Mouse (Mus musculus) MEL (cell line): ENCODE measurements around the gene Lhx3. TPM values are rescaled to one million over a fixed set of nuclear protein-coding genes. Genes with fewer than 3 reads are reported as not detected.

ENCODE experiments used
- DNase-seq: peaks from one replicate; pipeline ENCODE4 v3.0.0; 2011; ENCODE audit warnings: low read depth, low spot score
- H3K27ac ChIP-seq: 2 replicates; pipeline ENCODE4 v1.5.1; 2012; ENCODE audit warnings: low read depth, mild to moderate bottlenecking, control low read depth, low read length, moderate library complexity; ENCODE audit not compliant: control insufficient read depth
- H3K27me3 ChIP-seq, 2 experiments: fragments of 150-350 bp in 1 of 2; sonication (generic) in 1 of 2; 2 replicates each; pipeline ENCODE4 v1.6.1; 2012; ENCODE audit warnings: low read length in 2 of 2, mild to moderate bottlenecking in 2 of 2, improper control_type of control experiment in 1 of 2, moderate library complexity in 1 of 2; ENCODE audit not compliant: insufficient read depth in 2 of 2, control insufficient read depth in 1 of 2
- H3K36me3 ChIP-seq, 2 experiments: 2 replicates each; pipeline ENCODE4 v1.6.1; 2012 to 2014; ENCODE audit warnings: low read length in 2 of 2, improper control_type of control experiment in 1 of 2, inconsistent platforms in 1 of 2, mild to moderate bottlenecking in 1 of 2; ENCODE audit not compliant: insufficient read depth in 2 of 2, control insufficient read depth in 1 of 2
- H3K4me1 ChIP-seq, 2 experiments: fragments of 150-350 bp in 1 of 2; sonication (generic) in 1 of 2; 2 replicates each; pipeline ENCODE4 v1.6.1; 2012; ENCODE audit warnings: low read length in 2 of 2, improper control_type of control experiment in 1 of 2, mild to moderate bottlenecking in 1 of 2; ENCODE audit not compliant: insufficient read depth in 2 of 2, control insufficient read depth in 1 of 2
- H3K4me3 ChIP-seq, 2 experiments: fragments of 150-350 bp in 1 of 2; sonication (generic) in 1 of 2; 2 replicates each; pipeline ENCODE4 v1.5.1; 2012; ENCODE audit warnings: low read depth in 2 of 2, low read length in 2 of 2, mild to moderate bottlenecking in 2 of 2, moderate library complexity in 2 of 2, control low read depth in 1 of 2, improper control_type of control experiment in 1 of 2; ENCODE audit not compliant: control insufficient read depth in 1 of 2, insufficient read depth in 1 of 2
- H3K79me2 ChIP-seq: 2 replicates; pipeline ENCODE4 v1.6.1; 2012; ENCODE audit warnings: mild to moderate bottlenecking, low read length, moderate library complexity; ENCODE audit not compliant: control insufficient read depth, poor library complexity, insufficient read depth
- H3K9ac ChIP-seq: 2 replicates; pipeline ENCODE4 v1.6.1; 2012; ENCODE audit warnings: low read depth, mild to moderate bottlenecking, control low read depth, low read length, moderate library complexity; ENCODE audit not compliant: control insufficient read depth, poor library complexity, severe bottlenecking
- H3K9me3 ChIP-seq: fragments of 150-350 bp; sonication (generic); replicated peaks from 2 replicates; pipeline ENCODE4 v1.6.1; 2012; ENCODE audit warnings: mild to moderate bottlenecking, low read length, improper control_type of control experiment, moderate library complexity; ENCODE audit not compliant: insufficient read depth
- BHLHE40 ChIP-seq: IDR thresholded peaks from 2 replicates; pipeline ENCODE4 v1.6.1; 2012; ENCODE audit warnings: low read depth, mild to moderate bottlenecking, inconsistent platforms, low read length, improper control_type of control experiment, borderline replicate concordance
- CHD2 ChIP-seq: IDR thresholded peaks from 2 replicates; pipeline ENCODE4 v1.6.1; 2011; ENCODE audit warnings: low read length, improper control_type of control experiment
- E2F4 ChIP-seq: IDR thresholded peaks from 2 replicates; pipeline ENCODE4 v1.6.1; 2011; ENCODE audit warnings: low read depth, low read length, improper control_type of control experiment, borderline replicate concordance
- ELF1 ChIP-seq: IDR thresholded peaks from 2 replicates; pipeline ENCODE4 v1.6.1; 2014; ENCODE audit warnings: low read depth, mild to moderate bottlenecking, inconsistent platforms, low read length, improper control_type of control experiment, moderate library complexity
- EP300 ChIP-seq, 2 experiments: IDR thresholded peaks; 2 replicates each; pipeline ENCODE4 v1.6.1; 2011; ENCODE audit warnings: improper control_type of control experiment in 2 of 2, low read length in 2 of 2, low read depth in 1 of 2, mild to moderate bottlenecking in 1 of 2
- ETS1 ChIP-seq: IDR thresholded peaks from 2 replicates; pipeline ENCODE4 v1.6.1; 2012; ENCODE audit warnings: low read depth, mild to moderate bottlenecking, inconsistent platforms, low read length, improper control_type of control experiment, moderate library complexity
- GABPA ChIP-seq: IDR thresholded peaks from 2 replicates; pipeline ENCODE4 v1.6.1; 2012; ENCODE audit warnings: low read depth, mild to moderate bottlenecking, inconsistent platforms, low read length, improper control_type of control experiment, moderate library complexity
- HCFC1 ChIP-seq: IDR thresholded peaks from 2 replicates; pipeline ENCODE4 v1.6.1; 2012; ENCODE audit warnings: low read depth, mild to moderate bottlenecking, inconsistent platforms, low read length, improper control_type of control experiment, moderate library complexity
- JUND ChIP-seq: IDR thresholded peaks from 2 replicates; pipeline ENCODE4 v1.6.1; 2011; ENCODE audit warnings: low read depth, mild to moderate bottlenecking, improper control_type of control experiment, low read length
- MAX ChIP-seq: IDR thresholded peaks from 2 replicates; pipeline ENCODE4 v1.6.1; 2011; ENCODE audit warnings: low read length, improper control_type of control experiment
- MAZ ChIP-seq: IDR thresholded peaks from 2 replicates; pipeline ENCODE4 v1.6.1; 2012; ENCODE audit warnings: low read depth, mild to moderate bottlenecking, inconsistent platforms, low read length, improper control_type of control experiment
- MXI1 ChIP-seq: IDR thresholded peaks from 2 replicates; pipeline ENCODE4 v1.6.1; 2011; ENCODE audit warnings: mild to moderate bottlenecking, low read depth, low read length, improper control_type of control experiment
- MYB ChIP-seq: IDR thresholded peaks from 2 replicates; pipeline ENCODE4 v1.6.1; 2011; ENCODE audit warnings: mild to moderate bottlenecking, low read depth, low read length, improper control_type of control experiment
- MYC ChIP-seq: IDR thresholded peaks from 2 replicates; pipeline ENCODE4 v1.6.1; 2011; ENCODE audit warnings: low read depth, mild to moderate bottlenecking, low read length, improper control_type of control experiment, moderate library complexity
- NRF1 ChIP-seq: IDR thresholded peaks from 2 replicates; pipeline ENCODE4 v1.6.1; 2014; ENCODE audit warnings: low read depth, mild to moderate bottlenecking, inconsistent platforms, low read length, improper control_type of control experiment, moderate library complexity; ENCODE audit not compliant: poor library complexity, insufficient read depth, severe bottlenecking
- POLR2A ChIP-seq, 2 experiments: IDR thresholded peaks; 2 replicates each; pipeline ENCODE4 v1.6.1; 2011 to 2012; ENCODE audit warnings: low read length in 2 of 2, mild to moderate bottlenecking in 2 of 2, control low read depth in 1 of 2, improper control_type of control experiment in 1 of 2, low read depth in 1 of 2, moderate library complexity in 1 of 2; ENCODE audit not compliant: control insufficient read depth in 1 of 2, insufficient read depth in 1 of 2, poor library complexity in 1 of 2
- POLR2AphosphoS2 ChIP-seq: IDR thresholded peaks from 2 replicates; pipeline ENCODE4 v1.6.1; 2011; ENCODE audit warnings: low read length, improper control_type of control experiment
- POLR2AphosphoS5 ChIP-seq: IDR thresholded peaks from 2 replicates; pipeline ENCODE4 v1.6.1; 2012; ENCODE audit warnings: low read depth, borderline replicate concordance, mild to moderate bottlenecking, inconsistent platforms, low read length, moderate library complexity, mixed read lengths
- RAD21 ChIP-seq: IDR thresholded peaks from 2 replicates; pipeline ENCODE4 v1.6.1; 2011; ENCODE audit warnings: mild to moderate bottlenecking, low read depth, low read length, improper control_type of control experiment
- TBP ChIP-seq: IDR thresholded peaks from 2 replicates; pipeline ENCODE4 v1.8.0; 2011; ENCODE audit warnings: low read depth, low read length, improper control_type of control experiment
- TCF12 ChIP-seq: IDR thresholded peaks from 2 replicates; pipeline ENCODE4 v1.6.1; 2014; ENCODE audit warnings: low read depth, mild to moderate bottlenecking, inconsistent platforms, low read length, improper control_type of control experiment, moderate library complexity
- UBTF ChIP-seq: IDR thresholded peaks from 2 replicates; pipeline ENCODE4 v1.6.1; 2012; ENCODE audit warnings: low read depth, mild to moderate bottlenecking, inconsistent platforms, low read length, improper control_type of control experiment, moderate library complexity, borderline replicate concordance; ENCODE audit not compliant: insufficient read depth
- USF1 ChIP-seq: IDR thresholded peaks from 2 replicates; pipeline ENCODE4 v1.6.1; 2014; ENCODE audit warnings: low read depth, mild to moderate bottlenecking, inconsistent platforms, low read length, improper control_type of control experiment, moderate library complexity
- USF2 ChIP-seq, 2 experiments: IDR thresholded peaks; 2 replicates each; pipeline ENCODE4 v1.6.1; 2011 to 2012; ENCODE audit warnings: improper control_type of control experiment in 2 of 2, low read length in 2 of 2, borderline replicate concordance in 1 of 2, inconsistent platforms in 1 of 2, low read depth in 1 of 2, mild to moderate bottlenecking in 1 of 2; ENCODE audit not compliant: insufficient read depth in 1 of 2
- ZC3H11A ChIP-seq: IDR thresholded peaks from 2 replicates; pipeline ENCODE4 v1.6.1; 2012; ENCODE audit warnings: low read depth, mild to moderate bottlenecking, inconsistent platforms, low read length, improper control_type of control experiment
- ZKSCAN1 ChIP-seq: IDR thresholded peaks from 2 replicates; pipeline ENCODE4 v1.6.1; 2012; ENCODE audit warnings: low read depth, mild to moderate bottlenecking, inconsistent platforms, low read length, improper control_type of control experiment, moderate library complexity
- ZMIZ1 ChIP-seq: IDR thresholded peaks from 2 replicates; pipeline ENCODE4 v1.6.1; 2012; ENCODE audit warnings: low read depth, mild to moderate bottlenecking, inconsistent platforms, low read length, improper control_type of control experiment, moderate library complexity
- ZNF384 ChIP-seq: IDR thresholded peaks from 2 replicates; pipeline ENCODE4 v1.6.1; 2012; ENCODE audit warnings: low read depth, mild to moderate bottlenecking, inconsistent platforms, low read length, improper control_type of control experiment
- polyA plus RNA-seq, 2 experiments: library from polyadenylated mRNA; stranded (reverse) in 1 of 2; unstranded in 1 of 2; fragments of >175 nt in 1 of 2; fragments of >200 nt in 1 of 2; gene quantifications; 2 replicates each; pipeline versions ENCODE4 v1.2.1 to v1.2.4; 2012; ENCODE audit warnings: low replicate concordance in 2 of 2, low read depth in 1 of 2; ENCODE audit not compliant: insufficient read length in 2 of 2, insufficient read depth in 1 of 2, missing spikeins in 1 of 2
- total RNA-seq: library from RNA; depleted of rRNA; stranded (reverse); fragments of 300-350 nt; gene quantifications from 2 replicates; pipeline ENCODE4 v1.2.3, GENCODE M21; 2012

Gene Lhx3
- total and polyA plus RNA-seq, 3 experiments = not detected

- no peak for TF ChIP-seq POLR2AphosphoS5
- no peak for TF ChIP-seq USF2 (IDR thresholded peaks at IDR 0.05; ENCODE audit: borderline replicate concordance in 1 of 2, insufficient read depth in 1 of 2, low read depth in 1 of 2, low read length in 2 of 2)
- no peak for TF ChIP-seq TCF12
- no peak for TF ChIP-seq ELF1
- no peak for TF ChIP-seq USF1
- no peak for TF ChIP-seq GABPA
- no peak for TF ChIP-seq NRF1
- no peak for TF ChIP-seq TBP
- TF ChIP-seq UBTF = no peak
- no peak for TF ChIP-seq RAD21
- no peak for TF ChIP-seq ETS1
- no peak for TF ChIP-seq MYB
- TF ChIP-seq MAZ = no peak
- TF ChIP-seq HCFC1 = no peak
- TF ChIP-seq MAX = no peak
- TF ChIP-seq POLR2A (IDR thresholded peaks at IDR 0.05; ENCODE audit: control insufficient read depth in 1 of 2, insufficient read depth in 1 of 2, low read depth in 1 of 2, low read length in 2 of 2, poor library complexity in 1 of 2) = no peak
- TF ChIP-seq ZC3H11A = no peak
- TF ChIP-seq ZNF384 = no peak
- no peak for TF ChIP-seq ZMIZ1
- no peak for TF ChIP-seq E2F4
- TF ChIP-seq, all 39 proteins: peak for 0
- Histone ChIP-seq H3K9me3 (no peaks in the 10 kb centered on the region), H3K27ac (no peak overlapping the region), H3K4me3 (no peak overlapping the region), H3K27me3 (peaks cover 7 to 24% of the 10 kb centered on the region in 2 experiments), H3K36me3 (no peaks in the 10 kb centered on the region), H3K9ac (no peak overlapping the region), H3K4me1 (no peaks in the 10 kb centered on the region), H3K79me2 (no peaks in the 10 kb centered on the region)
- no peak for DNase-seq
Measured at GRCm38 (mm10) chr2:26252514-26253206, 44.6 kb upstream of the Lhx3 start.

- H3K79me2 ChIP-seq = no peaks in the 10 kb centered on the region
- no peaks in the 10 kb centered on the region for H3K9me3 ChIP-seq
- no peak overlapping the region for H3K4me3 ChIP-seq
- no peak for TF ChIP-seq ELF1
- TF ChIP-seq ETS1 = no peak
- no peak for TF ChIP-seq CHD2
- TF ChIP-seq USF1 = no peak
- TF ChIP-seq ZMIZ1 = no peak
- TF ChIP-seq MAZ = no peak
- no peak for TF ChIP-seq NRF1
- TF ChIP-seq RAD21 = no peak
- TF ChIP-seq MYC = no peak
- TF ChIP-seq POLR2AphosphoS2 = no peak
- TF ChIP-seq HCFC1 = no peak
- TF ChIP-seq TBP = no peak
- no peak for TF ChIP-seq MAX
- TF ChIP-seq EP300 (IDR thresholded peaks at IDR 0.05; ENCODE audit: low read depth in 1 of 2, low read length in 2 of 2) = no peak
- no peak for TF ChIP-seq JUND
- no peak for TF ChIP-seq MXI1
- no peak for TF ChIP-seq POLR2A (IDR thresholded peaks at IDR 0.05; ENCODE audit: control insufficient read depth in 1 of 2, insufficient read depth in 1 of 2, low read depth in 1 of 2, low read length in 2 of 2, poor library complexity in 1 of 2)
- no peak for TF ChIP-seq BHLHE40
- no peak for TF ChIP-seq ZKSCAN1
- H3K27ac ChIP-seq = no peak overlapping the region
- no peaks in the 10 kb centered on the region for H3K36me3 ChIP-seq
- H3K9ac ChIP-seq = no peak overlapping the region
- H3K4me1 ChIP-seq = no peaks in the 10 kb centered on the region
- H3K27me3 ChIP-seq = peaks cover 2 to 9% of the 10 kb centered on the region in 2 experiments
- no peak for DNase-seq
Measured at GRCm38 (mm10) chr2:26247531-26247930, 39.4 kb upstream of the Lhx3 start.
